Mouse (Mus musculus): ENCODE results near the gene Spata5.
A peak's percentile ranks its signal among the peaks of the same experiment; 100 is the strongest.

Gene Spata5

DNA sequence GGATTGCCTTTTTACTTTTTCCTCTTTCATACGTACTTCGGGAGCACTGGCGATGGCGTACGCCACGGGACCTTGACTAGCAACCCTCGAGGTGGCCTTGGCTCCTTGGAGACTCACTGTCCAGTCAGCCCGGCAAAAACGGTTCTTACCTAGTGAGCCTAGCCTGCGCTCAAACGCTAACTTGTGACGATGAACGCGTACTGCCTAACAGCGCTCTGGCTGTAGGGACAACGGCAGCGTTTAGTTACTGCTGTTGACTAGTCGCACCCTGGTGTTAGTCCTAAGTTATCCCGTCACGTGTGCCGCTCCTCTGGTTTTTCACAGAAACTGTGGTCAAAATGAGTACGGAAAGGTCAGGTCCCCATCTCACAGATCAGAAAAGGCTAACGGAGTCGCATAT lies 945 bp downstream of the Spata5 start:
- DNase-seq (ENCODE audit: low spot score in 2 of 2), result peak; percentile 26 to 52

DNA sequence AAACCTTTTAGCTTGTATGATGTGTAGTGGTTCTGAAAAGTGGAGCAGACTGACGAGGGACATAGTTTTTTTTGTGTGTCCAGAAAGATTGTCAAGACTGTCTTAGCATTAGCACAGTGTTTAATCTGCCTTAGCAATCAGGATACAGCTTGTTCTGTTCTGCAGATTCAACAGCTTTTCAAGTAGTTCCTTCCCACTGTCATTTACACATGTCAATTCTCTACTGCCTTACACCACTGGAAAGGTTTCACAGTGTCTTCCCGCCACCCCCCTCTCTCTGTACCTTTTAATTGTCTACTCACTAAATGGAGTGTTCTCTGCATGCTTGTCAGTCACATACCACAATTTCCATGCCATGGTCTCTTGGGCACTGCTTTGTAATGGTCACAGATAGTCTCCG lies 1.5 kb downstream of the Spata5 start:
- DNase-seq (ENCODE audit: low spot score in 2 of 2), result no peak

DNA sequence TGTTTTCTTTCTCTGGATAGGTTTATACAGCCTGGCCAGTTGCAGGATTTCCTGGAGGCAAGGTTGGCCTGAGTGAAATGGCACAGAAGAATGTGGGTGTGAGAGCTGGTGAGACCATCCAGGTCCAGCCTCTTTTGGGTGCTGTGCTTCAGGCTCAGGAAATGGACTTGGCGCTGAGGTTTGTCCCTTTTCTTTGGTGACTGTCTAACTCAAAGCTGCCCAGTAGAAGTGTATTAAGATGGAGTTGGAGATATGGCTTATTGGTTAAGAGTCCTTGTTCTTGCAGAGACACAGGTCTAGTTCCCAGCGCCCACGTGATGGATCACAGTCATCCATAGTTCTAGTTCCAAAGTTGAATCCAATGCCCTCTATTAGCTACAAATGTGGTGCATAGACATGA lies 6.4 kb downstream of the Spata5 start:
- no peak for DNase-seq (ENCODE audit: low spot score in 2 of 2)

DNA sequence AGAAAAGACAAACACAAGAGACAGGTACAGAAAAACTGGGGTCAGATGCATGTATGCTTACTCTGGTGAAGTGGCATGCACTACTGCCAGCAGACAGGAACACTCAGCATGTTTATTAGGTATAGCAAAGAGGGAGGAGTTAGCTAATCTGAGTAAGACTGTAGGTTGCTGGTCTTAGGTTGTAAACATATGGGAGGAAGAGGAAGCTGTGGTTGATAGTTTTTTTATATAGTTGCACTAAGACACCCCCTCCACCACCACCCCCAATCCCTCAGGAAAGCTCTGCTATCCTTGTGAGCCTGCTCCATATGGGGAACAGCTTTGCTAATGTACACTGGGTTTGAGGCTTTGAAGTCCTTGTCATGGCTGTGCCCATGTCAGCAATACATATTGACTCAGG lies 10.7 kb downstream of the Spata5 start:
- DNase-seq (ENCODE audit: low spot score in 2 of 2), result no peak

DNA sequence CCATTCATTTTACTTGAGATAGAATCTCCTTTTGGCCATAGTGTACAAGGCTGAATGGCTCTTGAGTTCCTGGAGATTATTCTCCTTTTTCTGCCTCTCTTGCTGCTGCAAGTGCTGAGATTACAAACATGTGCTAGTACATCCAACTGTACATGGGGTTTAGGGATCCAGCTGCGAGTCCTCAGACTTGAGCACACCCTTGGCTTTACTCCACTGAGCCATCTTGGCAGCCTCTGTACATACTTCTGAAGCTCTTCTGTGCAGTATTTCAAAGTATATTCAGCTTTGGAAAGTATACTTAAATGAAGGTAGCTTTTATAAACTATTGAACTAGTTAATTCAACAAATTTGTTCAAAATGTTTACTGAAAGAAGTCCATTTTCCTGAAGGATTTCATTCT lies 20.1 kb downstream of the Spata5 start:
- no peak for DNase-seq (ENCODE audit: low spot score in 2 of 2)

DNA sequence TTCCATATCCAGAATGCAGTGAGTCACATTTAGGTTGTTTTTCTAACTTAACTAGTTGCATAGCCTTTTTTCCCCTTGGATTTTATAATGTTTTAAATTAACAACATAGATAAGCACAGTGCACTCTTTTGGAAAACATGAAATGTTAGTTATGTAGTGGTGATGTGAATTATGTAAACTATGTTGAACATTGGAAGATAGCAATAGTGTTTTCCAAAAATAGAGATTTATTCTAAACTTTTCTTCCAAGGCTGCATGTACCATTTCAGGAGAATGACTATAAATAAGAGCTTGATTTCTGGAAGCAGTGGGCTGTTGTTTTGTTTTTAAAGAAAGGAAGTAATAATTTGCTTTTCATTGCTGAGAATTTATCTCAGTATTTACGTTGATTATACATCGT lies 23.7 kb downstream of the Spata5 start:
- DNase-seq (ENCODE audit: low spot score in 2 of 2), result no peak

DNA sequence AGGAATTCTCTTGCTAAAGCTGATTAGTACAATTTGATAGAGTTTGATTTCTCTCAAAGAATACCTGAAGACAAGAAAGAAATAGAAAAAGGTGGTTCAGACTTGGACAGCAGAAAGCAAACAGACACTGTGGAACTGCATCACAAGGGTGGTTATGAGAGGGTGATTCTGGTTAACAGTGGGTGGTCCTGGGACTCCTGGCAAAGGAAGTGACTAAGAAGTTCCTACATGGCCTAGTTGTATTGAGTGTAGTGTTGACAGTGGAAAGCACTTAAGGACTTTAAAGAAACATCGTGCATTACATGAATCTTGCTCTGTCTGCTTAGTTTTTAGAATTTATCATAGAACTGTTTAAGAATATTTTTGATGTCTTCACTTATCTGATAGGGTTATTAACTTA lies 36.3 kb downstream of the Spata5 start:
- DNase-seq (ENCODE audit: low spot score in 2 of 2), result no peak

DNA sequence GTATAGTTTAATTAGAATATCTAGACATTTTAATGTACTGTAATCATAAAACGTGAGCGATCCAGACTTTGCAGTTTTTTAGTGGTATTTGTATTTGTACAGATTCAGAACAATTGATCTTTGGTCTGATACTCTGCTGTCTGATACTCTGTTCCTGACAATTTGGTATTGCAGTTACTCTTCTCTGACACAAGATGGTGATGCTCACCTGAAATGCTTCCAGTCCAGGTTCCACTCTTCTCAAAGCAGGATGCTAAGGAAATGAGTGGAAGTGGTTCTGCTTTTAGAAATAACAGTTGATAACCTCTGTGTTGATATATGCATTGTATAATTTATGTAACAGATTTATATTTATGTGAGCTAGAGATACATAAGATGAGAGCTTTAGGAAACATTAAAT lies 48.5 kb downstream of the Spata5 start:
- DNase-seq (ENCODE audit: low spot score in 2 of 2), result no peak

DNA sequence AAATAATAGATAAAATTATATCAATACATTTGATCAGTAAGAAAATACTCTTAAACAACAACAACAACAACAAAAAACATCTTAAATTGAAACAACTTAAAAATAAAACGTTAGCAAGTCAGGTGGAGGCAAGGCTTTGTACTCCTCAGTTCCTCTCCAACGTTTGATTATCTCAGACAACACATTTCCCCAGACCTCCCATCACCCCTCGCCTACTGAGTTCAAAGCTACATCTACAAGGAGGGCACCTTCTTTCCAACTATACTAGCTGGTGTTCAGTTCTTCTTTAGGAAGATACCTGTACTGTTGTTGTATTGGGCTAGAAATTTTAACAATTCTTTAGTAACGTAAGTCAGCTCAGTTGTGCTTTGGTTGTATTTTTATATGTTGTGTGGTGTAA lies 49.7 kb downstream of the Spata5 start:
- DNase-seq (ENCODE audit: low spot score in 2 of 2), result no peak

DNA sequence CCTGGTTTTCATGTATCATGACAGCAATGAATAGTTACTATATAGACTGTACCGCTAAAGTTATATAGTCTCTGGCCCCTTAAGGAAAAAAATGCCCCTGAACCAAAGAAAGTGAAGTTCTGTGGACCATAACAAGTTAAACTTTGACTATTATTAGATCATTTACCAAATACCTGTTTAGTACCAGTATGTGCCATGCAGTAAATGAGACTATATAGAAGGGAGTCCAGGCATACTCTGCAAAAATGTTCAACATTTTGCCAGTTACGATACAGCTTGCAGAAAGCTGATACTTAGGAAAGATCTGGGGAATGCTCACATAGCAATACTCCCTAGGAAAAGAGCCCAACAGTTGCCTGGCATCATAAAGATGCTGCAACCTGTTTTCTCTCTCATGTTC lies 51.2 kb downstream of the Spata5 start:
- DNase-seq (ENCODE audit: low spot score in 2 of 2), result no peak

DNA sequence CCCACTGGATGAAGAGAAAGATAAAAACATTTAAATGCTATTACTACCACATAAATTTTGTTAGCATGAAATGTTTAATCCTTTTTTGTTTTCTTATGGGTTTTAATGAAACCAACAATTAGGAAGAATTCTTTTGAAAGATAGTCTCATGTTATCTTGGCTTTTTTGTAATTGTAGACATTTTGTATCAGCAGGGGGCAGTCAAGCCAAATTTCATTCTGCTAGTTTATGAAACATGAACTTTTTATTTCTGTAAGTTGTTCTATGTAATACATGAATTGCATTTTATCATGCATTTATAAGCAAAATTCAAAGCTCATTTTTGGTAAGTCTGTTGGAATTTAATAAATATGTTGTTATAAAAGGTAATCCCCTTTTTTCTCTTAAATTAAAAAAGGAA lies 52.8 kb downstream of the Spata5 start:
- DNase-seq (ENCODE audit: low spot score in 2 of 2), result peak; percentile 16 to 34

DNA sequence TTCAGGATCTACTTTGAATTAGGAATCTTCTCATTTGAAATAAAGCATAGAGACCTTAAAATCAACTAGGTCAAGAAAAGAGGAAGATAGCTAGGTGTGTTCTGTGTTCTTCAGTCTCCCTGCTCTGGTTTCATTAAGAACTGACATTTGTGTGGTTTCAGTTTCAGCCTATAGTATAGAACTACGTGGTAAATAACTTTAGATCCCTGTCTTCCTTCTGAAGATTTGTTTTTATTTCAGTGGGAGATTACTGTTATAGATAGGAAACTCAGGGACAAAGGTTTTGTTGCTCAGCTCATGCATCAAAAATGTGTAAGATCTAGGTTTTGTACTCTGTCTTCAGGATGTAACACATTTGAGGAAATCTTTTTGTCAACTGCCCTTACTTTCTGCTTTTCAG lies 56.8 kb downstream of the Spata5 start:
- no peak for DNase-seq (ENCODE audit: low spot score in 2 of 2)

DNA sequence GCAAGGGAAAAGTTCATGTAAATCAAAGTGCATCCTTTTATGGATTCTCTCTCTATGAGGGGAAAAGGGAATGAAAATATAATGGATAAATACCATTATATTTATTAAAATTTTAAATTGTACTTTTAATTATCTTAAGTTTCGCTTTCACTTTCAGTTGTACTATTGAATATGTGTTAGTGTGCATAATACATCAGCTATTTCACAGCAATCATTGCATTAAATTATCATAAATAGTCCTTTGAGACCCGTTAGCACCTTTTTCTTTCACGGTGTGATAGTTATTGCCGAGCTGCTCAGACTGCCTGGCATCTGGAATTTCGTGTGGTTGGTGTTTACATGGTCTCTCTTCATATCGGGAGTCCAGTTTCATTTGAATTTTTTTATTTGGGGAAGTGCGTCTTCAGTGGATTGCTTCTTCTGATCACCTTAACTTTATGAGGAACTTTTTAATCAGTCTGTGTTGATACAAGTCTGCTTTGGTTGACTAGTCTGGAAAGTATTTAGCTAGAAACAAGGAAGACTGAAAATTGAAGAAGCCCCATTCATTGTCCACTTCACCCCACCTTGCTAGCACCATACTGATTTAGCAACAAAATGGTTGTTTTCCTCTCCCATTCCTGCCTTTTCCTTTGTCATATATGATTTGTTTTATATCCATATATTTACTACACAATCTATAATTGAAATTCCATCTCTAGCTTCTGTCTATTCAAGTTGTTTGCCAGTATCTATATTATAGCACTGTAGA lies 57.9 kb downstream of the Spata5 start:
- DNase-seq (ENCODE audit: low spot score in 2 of 2), result no peak

DNA sequence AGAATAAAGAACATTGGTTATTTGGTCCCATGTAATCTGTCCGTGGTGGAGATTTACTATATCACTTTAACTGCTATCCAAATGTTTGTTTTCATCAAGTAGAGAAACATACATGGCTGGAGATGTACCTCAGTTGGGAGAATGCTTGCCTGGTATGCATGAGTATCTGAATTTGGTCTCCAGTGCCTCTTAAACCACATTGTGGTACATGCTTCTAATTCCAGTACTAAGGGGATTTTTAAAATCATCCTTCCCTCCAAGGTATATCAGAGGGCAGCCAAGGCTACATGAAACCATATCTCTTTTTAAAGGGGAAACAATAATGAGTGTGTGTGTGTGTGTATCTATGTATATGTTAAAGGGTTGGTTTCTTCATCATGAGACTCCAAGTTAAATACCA lies 60.1 kb downstream of the Spata5 start:
- DNase-seq (ENCODE audit: low spot score in 2 of 2), result no peak

DNA sequence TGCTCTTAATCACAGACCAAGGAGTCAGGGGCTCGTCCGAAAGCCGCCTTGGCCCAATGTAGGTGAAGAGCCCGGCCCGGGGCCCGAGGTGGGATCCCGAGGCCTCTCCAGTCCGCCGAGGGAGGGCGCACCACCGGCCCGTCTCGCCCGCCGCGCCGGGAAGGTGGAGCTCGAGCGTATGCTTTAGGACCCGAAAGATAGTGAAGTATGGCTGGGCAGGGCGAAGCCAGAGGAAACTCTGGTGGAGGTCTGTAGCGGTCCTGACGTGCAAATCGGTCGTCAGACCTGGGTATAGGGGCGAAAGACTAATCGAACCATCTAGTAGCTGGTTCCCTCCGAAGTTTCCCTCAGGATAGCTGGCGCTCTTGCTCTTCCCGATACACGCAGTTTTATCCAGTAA lies 61.6 kb downstream of the Spata5 start:
- DNase-seq (ENCODE audit: low spot score in 2 of 2), result no peak

DNA sequence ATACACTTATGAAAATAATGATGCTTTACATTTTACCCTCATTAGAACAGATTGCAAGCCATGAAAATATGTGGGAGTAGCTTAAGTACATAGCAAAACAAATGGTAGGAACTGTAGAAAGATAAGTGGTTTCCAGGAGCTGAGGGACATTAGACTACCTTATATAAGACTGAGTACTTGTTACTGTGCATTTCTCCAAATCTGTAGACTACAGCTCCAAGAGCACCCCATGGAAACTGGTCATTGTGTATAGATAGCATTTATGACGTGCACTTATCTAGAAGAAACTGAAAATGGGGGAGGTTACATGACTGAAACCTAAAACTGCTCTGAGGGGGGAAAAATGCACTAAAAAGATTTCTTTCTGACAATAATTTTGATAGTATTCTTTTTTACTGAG lies 63.0 kb downstream of the Spata5 start:
- DNase-seq (ENCODE audit: low spot score in 2 of 2), result no peak

DNA sequence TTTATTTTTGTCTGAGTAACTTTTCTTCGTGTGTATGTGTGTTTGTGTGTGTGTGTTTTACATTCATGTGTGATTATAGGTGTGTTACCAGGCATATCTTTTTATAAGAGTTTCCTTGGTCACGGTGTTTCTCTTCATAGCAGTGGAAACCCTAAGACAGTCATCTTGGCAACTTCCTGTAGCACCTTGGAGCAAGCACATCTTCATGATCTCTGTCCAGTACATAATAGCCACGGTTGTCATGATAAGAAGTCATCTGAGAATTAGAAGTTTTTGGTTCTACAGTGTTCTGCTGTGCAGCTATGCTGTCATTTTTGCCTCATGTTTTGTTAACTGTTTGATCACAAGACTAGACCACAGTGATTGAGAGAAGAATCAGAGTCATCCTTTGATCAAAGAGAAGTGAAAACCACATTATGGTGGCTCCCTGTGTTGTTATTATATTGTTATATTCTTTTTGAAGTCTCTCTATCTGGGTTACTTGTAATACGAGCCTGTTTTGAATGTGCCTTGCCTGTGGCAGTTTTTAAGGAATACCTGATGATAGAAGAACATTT lies 64.1 kb downstream of the Spata5 start:
- no peak for DNase-seq (ENCODE audit: low spot score in 2 of 2)

DNA sequence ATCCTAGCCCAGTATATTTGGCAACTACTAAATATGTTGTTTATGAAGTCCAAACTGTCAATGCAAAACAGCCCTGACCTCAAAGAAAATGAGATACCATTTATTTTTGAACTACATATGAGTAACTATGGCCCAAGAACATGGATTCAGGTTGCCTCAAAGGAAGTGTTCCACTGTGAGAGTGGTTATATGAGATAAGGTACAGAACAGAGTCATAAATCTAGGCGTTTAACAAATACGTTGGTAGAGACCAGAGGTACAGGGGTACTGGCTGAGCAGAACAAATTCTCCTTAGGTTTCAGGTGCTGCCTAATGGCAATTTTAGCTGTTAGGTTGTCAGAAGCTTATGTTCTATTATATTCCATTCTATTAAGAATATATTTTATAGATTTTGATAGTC lies 67.9 kb downstream of the Spata5 start:
- DNase-seq (ENCODE audit: low spot score in 2 of 2), result no peak

DNA sequence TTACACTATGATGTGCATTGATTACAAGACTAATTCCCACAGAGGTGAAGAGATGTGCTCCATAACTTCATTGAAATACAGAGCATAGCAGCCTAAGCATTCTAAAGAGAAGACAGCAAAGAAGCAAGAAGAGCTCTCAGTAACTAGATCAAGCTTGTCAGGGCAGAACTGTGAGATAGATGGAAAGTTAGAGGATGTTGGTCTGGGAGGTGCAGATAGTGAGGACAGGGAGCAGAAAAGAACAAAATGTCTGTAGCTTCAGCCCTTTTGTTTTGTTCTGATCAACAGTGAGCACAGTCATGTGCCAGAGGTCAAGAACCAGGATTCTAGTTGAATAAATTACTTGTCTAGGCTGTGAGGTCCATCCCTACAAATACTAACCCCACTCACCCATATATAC lies 68.5 kb downstream of the Spata5 start:
- no peak for DNase-seq (ENCODE audit: low spot score in 2 of 2)

DNA sequence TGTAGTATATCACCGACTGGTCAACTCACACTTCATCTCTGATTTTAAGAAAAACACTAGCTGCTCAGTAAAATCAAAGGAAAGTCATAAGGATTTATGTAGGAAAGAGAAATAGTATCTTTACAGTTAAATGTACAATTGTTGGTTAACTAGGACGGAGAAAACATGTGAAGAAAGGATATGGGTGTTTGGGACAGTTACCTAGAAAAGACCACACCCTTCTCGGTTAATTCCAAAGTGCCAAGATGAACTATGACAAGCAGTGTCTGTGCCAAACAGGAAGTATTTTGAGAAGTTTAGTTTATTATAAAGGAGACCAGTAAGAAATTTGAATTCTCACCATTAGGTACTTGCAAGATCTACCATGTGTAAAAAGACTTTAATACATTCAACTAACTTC lies 70.3 kb downstream of the Spata5 start:
- DNase-seq (ENCODE audit: low spot score in 2 of 2), result no peak

DNA sequence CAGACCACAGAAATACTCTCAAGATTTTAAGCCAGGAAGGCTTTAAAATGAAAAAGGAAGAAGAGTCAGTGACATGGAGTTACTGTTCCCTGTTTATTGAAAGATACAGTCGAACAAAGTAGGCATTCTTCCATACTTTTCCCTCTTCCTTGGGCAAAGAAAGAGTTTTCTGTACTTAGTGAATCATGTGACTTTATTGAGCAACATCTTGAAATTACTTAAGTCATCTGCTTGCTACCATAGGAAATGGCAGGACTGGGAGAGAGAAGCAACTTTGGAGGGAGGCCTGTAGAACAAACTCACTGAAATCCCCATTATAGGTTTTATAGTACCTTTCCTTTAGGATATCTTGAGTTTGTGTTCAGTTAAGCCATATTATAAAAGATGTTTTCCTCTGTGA lies 81.2 kb downstream of the Spata5 start:
- no peak for DNase-seq (ENCODE audit: low spot score in 2 of 2)

DNA sequence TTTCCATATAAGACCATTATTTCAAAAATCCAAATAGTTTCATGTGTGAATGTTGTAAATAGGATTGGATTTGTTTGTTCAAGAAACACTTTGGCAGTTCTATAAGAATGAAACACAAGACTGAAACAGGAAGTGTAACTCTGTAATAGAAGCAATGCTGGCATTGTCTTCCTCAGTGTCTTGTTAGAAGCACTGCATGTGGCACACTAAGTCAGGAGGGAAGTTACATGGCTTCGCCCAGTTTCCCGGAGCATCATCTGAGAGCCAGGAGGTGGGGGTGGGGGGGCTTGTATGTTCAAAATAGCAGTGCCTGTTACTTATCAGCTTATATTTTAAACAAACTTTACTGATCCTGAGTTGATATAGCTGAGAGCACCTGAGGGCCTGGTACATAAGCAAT lies 82.9 kb downstream of the Spata5 start:
- no peak for DNase-seq (ENCODE audit: low spot score in 2 of 2)

DNA sequence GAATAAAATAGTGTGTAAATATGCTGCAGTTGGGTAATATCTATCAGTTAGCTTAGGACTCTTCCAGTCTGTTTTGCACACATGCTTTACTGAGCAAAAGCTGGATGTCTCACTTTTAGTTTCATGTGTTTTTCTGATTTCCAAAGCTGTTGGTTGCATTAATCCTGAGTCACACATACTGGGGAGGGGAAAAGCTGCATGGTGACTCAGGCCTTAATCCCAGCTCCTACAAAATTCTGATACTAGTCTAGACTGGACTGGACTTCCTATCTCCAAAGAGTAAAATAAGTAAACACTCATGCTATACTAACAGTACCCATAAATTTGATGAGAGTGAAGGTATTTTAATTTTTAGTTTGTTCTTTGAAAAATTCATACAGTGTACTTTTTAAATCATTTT lies 84.2 kb downstream of the Spata5 start:
- DNase-seq (ENCODE audit: low spot score in 2 of 2), result no peak

Measured in right cerebral cortex, adult 2 months (tissue).